Mouse (Mus musculus): ENCODE results near the gene Gm17359.
A peak's percentile ranks its signal among the peaks of the same experiment; 100 is the strongest.

Gene Gm17359

GRCm38 (mm10) chr3:79484286-79485063 is 148.0 kb downstream of the Gm17359 start:
- DNase-seq = no peak

DNA sequence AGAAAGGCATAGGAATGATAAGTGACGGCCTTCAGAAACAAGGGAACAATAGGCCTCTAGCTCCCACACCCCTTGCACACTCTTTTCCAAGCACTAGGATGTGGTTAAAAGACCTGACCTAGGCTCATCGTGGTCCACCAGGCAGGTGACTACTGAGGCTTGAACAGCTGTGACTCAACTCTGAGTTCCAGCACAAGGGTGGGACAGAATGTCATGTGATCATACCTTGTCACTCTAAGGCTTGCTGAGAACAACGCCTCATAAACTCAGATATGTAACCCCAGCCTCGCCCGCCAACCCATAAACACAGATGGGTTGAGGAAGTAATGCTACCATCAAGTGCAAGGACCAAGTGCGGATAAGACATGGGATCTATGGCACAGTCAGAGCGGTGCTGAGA is 151.6 kb downstream of the Gm17359 start:
- no peak for DNase-seq

DNA sequence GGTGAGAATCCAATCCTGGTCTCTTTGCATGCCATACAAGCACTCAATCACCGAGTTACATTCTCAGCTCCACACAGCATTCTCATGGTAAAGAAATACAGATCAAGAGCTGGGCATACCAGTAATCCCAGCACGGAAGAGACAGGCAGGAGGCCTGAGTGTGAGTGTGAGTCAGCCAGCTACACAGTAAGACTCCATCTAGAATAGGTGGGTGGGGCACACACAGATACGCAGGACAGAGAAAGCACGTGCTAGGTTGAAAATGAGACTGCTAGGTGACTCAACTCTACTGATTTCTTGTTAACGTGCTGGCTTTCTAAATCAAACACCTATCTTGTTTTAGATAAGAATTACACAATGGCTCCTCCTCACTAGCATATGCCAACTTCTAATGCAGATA is 153.6 kb downstream of the Gm17359 start:
- no peak for DNase-seq

- no peak for DNase-seq
Observed at GRCm38 (mm10) chr3:79491614-79492013, 155.2 kb downstream of the Gm17359 start.

GRCm38 (mm10) chr3:79493064-79493463 is 156.6 kb downstream of the Gm17359 start:
- DNase-seq = no peak

GRCm38 (mm10) chr3:79494028-79494427 is 157.6 kb downstream of the Gm17359 start:
- no peak for DNase-seq

- no peak for DNase-seq
Observed at GRCm38 (mm10) chr3:79495151-79495550, 158.7 kb downstream of the Gm17359 start.

DNA sequence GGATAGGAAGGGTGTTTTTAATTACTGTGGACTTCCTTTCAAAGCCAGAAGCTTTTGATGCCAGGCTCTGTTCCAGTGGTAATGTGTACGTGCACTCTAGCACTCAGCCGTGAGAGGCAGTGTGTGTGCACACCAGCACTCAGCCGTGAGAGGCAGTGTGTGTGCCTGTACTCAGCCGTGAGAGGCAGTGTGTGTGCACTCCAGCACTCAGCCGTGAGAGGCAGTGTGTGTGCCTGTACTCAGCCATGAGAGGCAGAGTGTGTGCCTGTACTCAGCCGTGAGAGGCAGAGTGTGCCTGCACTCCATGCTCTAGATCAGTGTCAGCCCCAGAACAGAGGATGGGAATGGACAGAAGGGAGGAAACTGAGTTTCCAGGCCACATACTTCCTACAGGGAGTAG is 160.2 kb downstream of the Gm17359 start:
- DNase-seq = no peak

- peak; percentile 73 for DNase-seq
Observed at GRCm38 (mm10) chr3:79500279-79500678, 163.8 kb downstream of the Gm17359 start.

- no peak for DNase-seq
Observed at GRCm38 (mm10) chr3:79501166-79501728, 164.8 kb downstream of the Gm17359 start.

Measured in retina, postnatal 1 day (tissue).